Mouse (Mus musculus): ENCODE measurements around the gene Ccdc81. TPM values are rescaled to one million over a fixed set of nuclear protein-coding genes. Genes with fewer than 3 reads are reported as not detected.

Gene Ccdc81
- polyA plus RNA-seq, 1 experiment, result not detected

- no peak overlapping the region for H3K4me3 ChIP-seq (ENCODE audit: insufficient read depth, low read depth, low read length)
- no peaks in the 10 kb centered on the region for H3K4me1 ChIP-seq (ENCODE audit: control insufficient read depth, insufficient read depth, insufficient read length, low read length)
- no peak overlapping the region for H3K27ac ChIP-seq (replicated peaks; ENCODE audit: low read depth, low read length)
Observed at GRCm38 (mm10) chr7:89907950-89908349, 4.5 kb upstream of the Ccdc81 start.

GRCm38 (mm10) chr7:89903007-89903406 lies 422 bp downstream of the Ccdc81 start:
- Histone ChIP-seq H3K27ac (replicated peaks; ENCODE audit: low read depth, low read length) (no peak overlapping the region), H3K4me3 (ENCODE audit: insufficient read depth, low read depth, low read length) (no peak overlapping the region), H3K4me1 (ENCODE audit: control insufficient read depth, insufficient read depth, insufficient read length, low read length) (0 out of 2 replicates have a peak, but pooled peaks cover 2% of the 10 kb centered on the region)

DNA sequence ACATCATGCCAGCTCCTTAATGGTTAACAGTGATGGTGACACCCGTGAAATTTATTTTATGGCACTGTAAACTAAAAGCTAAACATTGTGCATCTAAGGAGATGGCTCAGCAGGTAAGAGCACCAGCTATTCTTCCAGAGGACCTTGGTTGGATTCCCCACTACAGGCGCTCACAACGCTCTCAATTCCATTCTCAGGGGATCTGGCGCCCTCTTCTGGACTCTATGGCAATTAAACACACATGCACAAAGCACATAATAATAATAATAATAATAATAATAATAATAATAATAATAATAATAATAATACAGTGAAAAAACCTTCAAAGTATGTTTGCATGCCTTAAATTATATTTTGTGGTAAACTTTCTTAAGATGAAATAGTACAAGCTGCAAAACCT lies 11.6 kb downstream of the Ccdc81 start:
- Histone ChIP-seq H3K27ac (replicated peaks; ENCODE audit: low read depth, low read length) (no peak overlapping the region), H3K4me1 (ENCODE audit: control insufficient read depth, insufficient read depth, insufficient read length, low read length) (no peaks in the 10 kb centered on the region; the same call in 1 of the 2 replicates), H3K4me3 (ENCODE audit: insufficient read depth, low read depth, low read length) (no peak overlapping the region)

DNA sequence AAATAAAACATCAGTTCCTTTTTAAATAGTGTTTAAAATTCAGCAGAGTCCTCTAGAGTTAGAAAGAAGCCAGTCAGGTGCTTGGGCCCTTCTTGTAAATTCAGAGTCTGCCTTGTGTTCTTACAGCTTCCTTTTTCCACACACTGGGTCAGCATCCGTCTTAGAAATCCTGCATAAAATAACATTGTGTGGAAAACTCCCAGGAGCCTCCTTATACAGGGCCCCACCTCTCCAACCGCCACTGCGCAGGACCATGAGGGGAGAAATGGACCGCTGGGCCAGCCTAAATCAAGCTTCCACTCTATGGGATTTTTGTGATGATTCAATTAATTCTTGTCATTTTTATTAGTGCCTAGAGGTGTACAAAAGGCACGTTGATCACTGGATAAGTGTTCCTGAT lies 12.0 kb downstream of the Ccdc81 start:
- H3K4me1 ChIP-seq (ENCODE audit: control insufficient read depth, insufficient read depth, insufficient read length, low read length), result no peaks in the 10 kb centered on the region; the same call in 1 of the 2 replicates
- no peak overlapping the region for H3K4me3 ChIP-seq (ENCODE audit: insufficient read depth, low read depth, low read length)
- no peak overlapping the region for H3K27ac ChIP-seq (replicated peaks; ENCODE audit: low read depth, low read length)

GRCm38 (mm10) chr7:89884551-89884950 lies 18.9 kb downstream of the Ccdc81 start:
- Histone ChIP-seq H3K4me3 (ENCODE audit: insufficient read depth, low read depth, low read length) (no peak overlapping the region), H3K4me1 (ENCODE audit: control insufficient read depth, insufficient read depth, insufficient read length, low read length) (no peaks in the 10 kb centered on the region; the same call in 1 of the 2 replicates), H3K27ac (replicated peaks; ENCODE audit: low read depth, low read length) (no peak overlapping the region)

GRCm38 (mm10) chr7:89879686-89880085 lies 23.7 kb downstream of the Ccdc81 start:
- Histone ChIP-seq H3K4me1 (ENCODE audit: control insufficient read depth, insufficient read depth, insufficient read length, low read length) (no peaks in the 10 kb centered on the region), H3K27ac (replicated peaks; ENCODE audit: low read depth, low read length) (no peak overlapping the region), H3K4me3 (ENCODE audit: insufficient read depth, low read depth, low read length) (no peak overlapping the region)

GRCm38 (mm10) chr7:89867221-89867620 lies 36.2 kb downstream of the Ccdc81 start:
- Histone ChIP-seq H3K4me3 (ENCODE audit: insufficient read depth, low read depth, low read length) (no peak overlapping the region), H3K27ac (replicated peaks; ENCODE audit: low read depth, low read length) (no peak overlapping the region), H3K4me1 (ENCODE audit: control insufficient read depth, insufficient read depth, insufficient read length, low read length) (no peaks in the 10 kb centered on the region)

GRCm38 (mm10) chr7:89864769-89865168 lies 38.7 kb downstream of the Ccdc81 start:
- Histone ChIP-seq H3K27ac (replicated peaks; ENCODE audit: low read depth, low read length) (no peak overlapping the region), H3K4me3 (ENCODE audit: insufficient read depth, low read depth, low read length) (no peak overlapping the region), H3K4me1 (ENCODE audit: control insufficient read depth, insufficient read depth, insufficient read length, low read length) (no peaks in the 10 kb centered on the region)

DNA sequence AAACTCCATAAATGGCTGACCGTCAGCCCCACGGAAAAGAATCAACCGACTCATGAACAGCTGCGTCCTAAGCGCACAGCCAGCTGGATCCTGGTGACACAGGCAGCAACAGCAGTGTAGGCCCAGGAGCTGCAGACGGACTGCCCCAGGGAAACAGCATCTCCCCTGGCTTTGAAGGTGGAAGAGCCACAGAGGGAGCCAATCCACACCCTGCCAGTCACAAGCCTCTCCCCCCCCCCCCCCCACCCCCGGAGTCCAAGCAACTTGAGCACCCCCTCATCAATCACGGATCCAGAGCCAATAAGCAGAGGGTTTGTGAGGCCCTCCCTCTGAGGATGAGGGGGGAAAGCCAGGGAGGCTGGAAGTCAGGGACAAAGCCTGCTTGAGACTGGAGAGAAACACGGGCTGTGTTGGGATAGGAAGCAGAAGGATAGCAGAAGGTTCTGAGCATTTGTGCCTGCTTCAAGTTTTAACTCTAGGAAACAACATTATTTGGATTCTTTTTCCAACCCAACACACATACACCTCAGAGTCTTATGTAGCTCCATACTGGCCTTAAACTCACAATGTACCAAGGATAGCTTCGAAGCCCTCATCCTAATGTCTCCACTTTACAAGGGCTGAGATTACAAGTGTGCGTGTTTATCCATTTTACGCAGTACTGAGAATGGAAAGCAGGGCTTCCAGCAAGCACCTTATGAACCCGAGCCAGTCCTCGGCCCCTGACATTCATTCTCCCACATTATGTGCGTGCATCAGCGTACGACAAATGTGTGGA lies 46.8 kb downstream of the Ccdc81 start:
- H3K4me3 ChIP-seq (ENCODE audit: insufficient read depth, low read depth, low read length), result no peak overlapping the region
- no peaks in the 10 kb centered on the region for H3K4me1 ChIP-seq (ENCODE audit: control insufficient read depth, insufficient read depth, insufficient read length, low read length)
- no peak overlapping the region for H3K27ac ChIP-seq (replicated peaks; ENCODE audit: low read depth, low read length)

GRCm38 (mm10) chr7:89855196-89855595 lies 48.2 kb downstream of the Ccdc81 start:
- Histone ChIP-seq H3K4me1 (ENCODE audit: control insufficient read depth, insufficient read depth, insufficient read length, low read length) (peaks cover 4% of the 10 kb centered on the region; the same call in 1 of the 2 replicates), H3K4me3 (ENCODE audit: insufficient read depth, low read depth, low read length) (no peak overlapping the region), H3K27ac (replicated peaks; ENCODE audit: low read depth, low read length) (no peak overlapping the region)

- peaks cover 4% of the 10 kb centered on the region; the same call in 1 of the 2 replicates for H3K4me1 ChIP-seq (ENCODE audit: control insufficient read depth, insufficient read depth, insufficient read length, low read length)
- no peak overlapping the region for H3K4me3 ChIP-seq (ENCODE audit: insufficient read depth, low read depth, low read length)
- H3K27ac ChIP-seq (replicated peaks; ENCODE audit: low read depth, low read length), result no peak overlapping the region
Observed at GRCm38 (mm10) chr7:89853131-89853530, 50.3 kb downstream of the Ccdc81 start.

DNA sequence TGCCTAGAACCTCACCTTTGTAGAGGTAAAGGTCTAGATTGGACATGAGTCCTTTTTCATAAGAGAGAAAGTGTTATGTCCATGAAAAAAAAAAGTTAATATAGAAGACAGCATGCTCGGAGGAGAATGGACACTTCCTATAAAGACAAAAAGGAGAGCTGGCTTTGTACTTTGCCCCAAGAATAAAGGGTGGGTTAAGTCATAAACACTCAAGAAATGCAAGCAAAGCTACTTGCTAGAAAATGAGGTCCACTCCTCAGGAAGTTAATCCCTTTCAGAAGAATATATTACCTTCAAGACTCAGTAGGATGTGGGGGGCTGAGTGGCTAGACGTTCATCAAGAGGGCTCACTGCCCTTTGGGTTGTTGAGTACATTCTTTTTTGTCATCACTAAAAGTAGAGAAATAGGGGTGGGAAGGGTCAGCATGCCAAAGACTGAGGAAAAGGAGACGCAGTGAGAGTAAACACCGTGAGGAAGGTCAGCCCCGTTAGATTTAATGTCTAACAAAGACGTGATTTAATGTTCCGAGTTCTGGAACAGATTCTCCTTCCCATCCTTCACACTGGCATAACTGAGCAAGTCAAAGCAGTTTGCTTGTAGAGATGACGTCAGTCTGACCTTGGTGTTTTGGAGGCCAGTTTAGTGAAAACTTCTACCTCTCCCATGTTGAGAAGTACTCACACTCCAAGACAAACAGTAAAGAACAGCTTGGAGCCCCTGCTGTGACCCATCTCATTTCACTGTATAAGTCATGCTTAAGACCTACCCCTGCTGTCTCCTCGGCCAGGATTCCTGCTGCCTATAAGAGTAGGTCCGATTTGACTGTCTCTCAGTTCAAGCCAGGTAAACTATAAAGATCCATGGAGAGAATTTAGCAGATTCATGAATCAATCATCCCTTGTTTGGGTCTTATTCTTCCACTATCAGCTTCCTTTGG lies 51.0 kb downstream of the Ccdc81 start:
- Histone ChIP-seq H3K4me3 (ENCODE audit: insufficient read depth, low read depth, low read length) (no peak overlapping the region), H3K4me1 (ENCODE audit: control insufficient read depth, insufficient read depth, insufficient read length, low read length) (peaks cover 4% of the 10 kb centered on the region; the same call in 1 of the 2 replicates), H3K27ac (replicated peaks; ENCODE audit: low read depth, low read length) (no peak overlapping the region)

DNA sequence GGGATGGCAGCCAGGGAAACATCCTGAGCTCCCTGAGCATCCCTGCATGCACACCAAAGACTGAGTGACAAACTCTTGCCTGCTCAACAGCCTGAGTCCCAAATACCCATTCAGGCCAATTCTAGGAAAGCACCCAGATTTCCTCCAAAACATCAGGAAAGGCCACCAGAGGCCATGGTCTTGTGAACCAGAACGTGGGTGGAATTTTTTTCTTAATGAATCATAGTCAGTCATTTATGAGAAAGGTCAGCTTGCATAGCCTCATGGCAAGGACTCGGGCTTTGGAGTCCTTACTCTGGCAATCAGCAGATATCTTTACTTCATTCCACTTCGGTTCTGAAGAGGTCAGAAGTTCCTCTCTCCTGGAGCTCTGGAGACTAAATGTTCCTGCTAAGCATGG lies 52.9 kb downstream of the Ccdc81 start:
- Histone ChIP-seq H3K4me3 (ENCODE audit: insufficient read depth, low read depth, low read length) (no peak overlapping the region), H3K4me1 (ENCODE audit: control insufficient read depth, insufficient read depth, insufficient read length, low read length) (peaks cover 4% of the 10 kb centered on the region; the same call in 1 of the 2 replicates), H3K27ac (replicated peaks; ENCODE audit: low read depth, low read length) (no peak overlapping the region)

- Histone ChIP-seq H3K4me3 (ENCODE audit: insufficient read depth, low read depth, low read length) (no peak overlapping the region), H3K4me1 (ENCODE audit: control insufficient read depth, insufficient read depth, insufficient read length, low read length) (no peaks in the 10 kb centered on the region), H3K27ac (replicated peaks; ENCODE audit: low read depth, low read length) (no peak overlapping the region)
Observed at GRCm38 (mm10) chr7:89845669-89846068, 57.8 kb downstream of the Ccdc81 start.

- Histone ChIP-seq H3K4me3 (ENCODE audit: insufficient read depth, low read depth, low read length) (no peak overlapping the region), H3K4me1 (ENCODE audit: control insufficient read depth, insufficient read depth, insufficient read length, low read length) (no peaks in the 10 kb centered on the region), H3K27ac (replicated peaks; ENCODE audit: low read depth, low read length) (no peak overlapping the region)
Observed at GRCm38 (mm10) chr7:89843533-89843932, 59.9 kb downstream of the Ccdc81 start.

Data from brown adipose tissue, adult 24 weeks (tissue).